Mouse (Mus musculus) monocyte, adult 5-6 weeks (primary cell): ENCODE results near the gene Cadps2. TPM values are rescaled to one million over a fixed set of nuclear protein-coding genes. Genes with fewer than 3 reads are reported as not detected.

ENCODE experiments used
- ATAC-seq: fragments of 153-309, 156-312 bp; replicated peaks from 2 replicates; pipeline ENCODE4 v1.8.0; 2017; ENCODE audit warnings: mild to moderate bottlenecking; ENCODE audit not compliant: low TSS enrichment, insufficient number of reproducible peaks, severe bottlenecking, poor library complexity, low FRiP score
- total RNA-seq: library from RNA; stranded (forward); fragments of 200-1000, 200-491, 200-594 nt; gene quantifications from 3 replicates; pipeline ENCODE4 v1.2.3, GENCODE M21; 2017

Cadps2 gene
- total RNA-seq, 1 experiment from 2014 or later = not detected

GRCm38 (mm10) chr6:23630465-23630864 lies 208.8 kb downstream of the Cadps2 start:
- no peak for ATAC-seq

- ATAC-seq = no peak
Observed at GRCm38 (mm10) chr6:23575102-23575501, 264.1 kb downstream of the Cadps2 start.

- ATAC-seq = no peak
Observed at GRCm38 (mm10) chr6:23573750-23574149, 265.5 kb downstream of the Cadps2 start.

GRCm38 (mm10) chr6:23572401-23572800 lies 266.8 kb downstream of the Cadps2 start:
- no peak for ATAC-seq

- ATAC-seq = no peak
Observed at GRCm38 (mm10) chr6:23569686-23570085, 269.5 kb downstream of the Cadps2 start.

GRCm38 (mm10) chr6:23568688-23569087 lies 270.5 kb downstream of the Cadps2 start:
- ATAC-seq = no peak

GRCm38 (mm10) chr6:23567651-23568050 lies 271.6 kb downstream of the Cadps2 start:
- no peak for ATAC-seq

GRCm38 (mm10) chr6:23549874-23550273 lies 289.3 kb downstream of the Cadps2 start:
- no peak for ATAC-seq

- ATAC-seq = no peak
Observed at GRCm38 (mm10) chr6:23523710-23524109, 315.5 kb downstream of the Cadps2 start.

- ATAC-seq = no peak
Observed at GRCm38 (mm10) chr6:23522556-23522955, 316.7 kb downstream of the Cadps2 start.

- no peak for ATAC-seq
Observed at GRCm38 (mm10) chr6:23498611-23499010, 340.6 kb downstream of the Cadps2 start.

- ATAC-seq = no peak
Observed at GRCm38 (mm10) chr6:23491804-23492203, 347.4 kb downstream of the Cadps2 start.

GRCm38 (mm10) chr6:23490431-23490830 lies 348.8 kb downstream of the Cadps2 start:
- no peak for ATAC-seq

- no peak for ATAC-seq
Observed at GRCm38 (mm10) chr6:23489046-23489445, 350.2 kb downstream of the Cadps2 start.

GRCm38 (mm10) chr6:23472686-23473085 lies 366.5 kb downstream of the Cadps2 start:
- no peak for ATAC-seq

- no peak for ATAC-seq
Observed at GRCm38 (mm10) chr6:23471830-23472229, 367.4 kb downstream of the Cadps2 start.

- ATAC-seq = no peak
Observed at GRCm38 (mm10) chr6:23467885-23468284, 371.3 kb downstream of the Cadps2 start.

GRCm38 (mm10) chr6:23462600-23463280 lies 376.5 kb downstream of the Cadps2 start:
- ATAC-seq = no peak

- no peak for ATAC-seq
Observed at GRCm38 (mm10) chr6:23457748-23458147, 381.5 kb downstream of the Cadps2 start.

- ATAC-seq = no peak
Observed at GRCm38 (mm10) chr6:23453907-23454306, 385.3 kb downstream of the Cadps2 start.

- 0 out of 2 replicates have a peak, but pooled peaks have one; percentile 27 for ATAC-seq
Observed at GRCm38 (mm10) chr6:23439897-23440296, 399.3 kb downstream of the Cadps2 start.
